Mouse (Mus musculus) spleen, adult 2 months (tissue): Measurements from ENCODE around the gene Olfr43. TPM values are rescaled to one million over a fixed set of nuclear protein-coding genes. Genes with fewer than 3 reads are reported as not detected.

Experiments
- DNase-seq, 2 experiments: peaks; one replicate each; pipeline versions ENCODE4 v3.0.0 to v3.0.0-alpha.2; 2012 to 2021; ENCODE audit warnings: low spot score in 2 of 2, low read depth in 1 of 2
- H3K27ac ChIP-seq: fragments of 200-500 bp; 2 replicates; pipeline ENCODE4 v1.5.1; 2012; ENCODE audit warnings: low read length, inconsistent platforms; ENCODE audit not compliant: insufficient read depth
- H3K27me3 ChIP-seq: fragments of 200-500 bp; 2 replicates; pipeline ENCODE4 v1.6.1; 2012; ENCODE audit warnings: mild to moderate bottlenecking, moderate library complexity, low read length, inconsistent platforms; ENCODE audit not compliant: control insufficient read depth, insufficient read depth
- H3K36me3 ChIP-seq: fragments of 200-500 bp; 2 replicates; pipeline ENCODE4 v1.6.1; 2012; ENCODE audit warnings: mild to moderate bottlenecking, low read length, inconsistent platforms; ENCODE audit not compliant: control insufficient read depth, insufficient read depth
- H3K4me1 ChIP-seq: fragments of 200-500 bp; 2 replicates; pipeline ENCODE4 v1.6.1; 2011; ENCODE audit warnings: inconsistent platforms; ENCODE audit not compliant: control insufficient read depth, insufficient read depth, insufficient read length
- H3K4me3 ChIP-seq: fragments of 200-500 bp; 2 replicates; pipeline ENCODE4 v1.5.1; 2011; ENCODE audit warnings: mild to moderate bottlenecking, inconsistent platforms; ENCODE audit not compliant: insufficient read depth, insufficient read length; ENCODE audit errors: extremely low read depth
- CTCF ChIP-seq: fragments of 200-500 bp; IDR thresholded peaks from 2 replicates; pipeline ENCODE4 v1.5.1; 2011; ENCODE audit warnings: mild to moderate bottlenecking, inconsistent platforms; ENCODE audit not compliant: insufficient read depth, insufficient read length, insufficient replicate concordance; ENCODE audit errors: extremely low read depth
- POLR2A ChIP-seq: fragments of 200-500 bp; IDR thresholded peaks from 2 replicates; pipeline ENCODE4 v1.6.1; 2011; ENCODE audit warnings: low read depth, low read length, inconsistent platforms
- WGBS: fragments of 180-500 bp; shearing (Covaris S2); methylation state at CpG from one replicate; pipeline ENCODE4 v1.1.7; 2018; 5-methylcytosine and 5-hydroxymethylcytosine counted together
- polyA plus RNA-seq: library from polyadenylated mRNA; depleted of rRNA; stranded (reverse); fragments of >200 nt; gene quantifications from 2 replicates; pipeline ENCODE4 v1.2.3, GENCODE M21; 2012; rRNA removed

The Olfr43 gene
- polyA plus RNA-seq, result not detected in 2 replicates

DNA sequence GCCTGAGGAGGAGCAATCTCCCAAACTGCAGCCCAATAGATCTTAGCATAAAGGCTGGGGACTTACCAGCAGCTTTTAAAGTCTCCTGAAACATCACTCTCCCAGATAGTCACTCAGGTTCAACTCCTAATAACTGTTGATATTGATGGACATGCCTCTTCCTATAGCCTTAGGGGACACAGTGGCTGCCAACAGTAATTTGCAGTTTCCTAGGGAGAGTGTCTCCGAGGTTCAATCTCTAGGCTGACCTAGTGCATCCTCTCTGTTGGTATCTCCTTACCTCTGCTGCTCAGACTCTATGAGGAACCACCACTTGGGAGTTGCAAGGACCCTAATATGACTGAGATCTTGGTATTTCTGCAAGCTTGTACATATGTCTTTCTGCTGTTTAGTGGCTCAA lies at the start of gene Olfr43:
Gene Olfr43 (minus strand): TSS at position 101 of the 400 bp plus-strand sequence.
- H3K36me3 ChIP-seq, result no peaks in the 10 kb centered on the region
- no peaks in the 10 kb centered on the region for H3K4me1 ChIP-seq
- WGBS, result 54% methylated on average over 1 of the region's 1 CpGs
- no peak for DNase-seq
- no peaks in the 10 kb centered on the region for H3K27me3 ChIP-seq
- no peak for TF ChIP-seq POLR2A
- TF ChIP-seq CTCF, result no peak
- no peak within 1 kb of the TSS for H3K4me3 ChIP-seq
- H3K27ac ChIP-seq, result no peak within 1 kb of the TSS

DNA sequence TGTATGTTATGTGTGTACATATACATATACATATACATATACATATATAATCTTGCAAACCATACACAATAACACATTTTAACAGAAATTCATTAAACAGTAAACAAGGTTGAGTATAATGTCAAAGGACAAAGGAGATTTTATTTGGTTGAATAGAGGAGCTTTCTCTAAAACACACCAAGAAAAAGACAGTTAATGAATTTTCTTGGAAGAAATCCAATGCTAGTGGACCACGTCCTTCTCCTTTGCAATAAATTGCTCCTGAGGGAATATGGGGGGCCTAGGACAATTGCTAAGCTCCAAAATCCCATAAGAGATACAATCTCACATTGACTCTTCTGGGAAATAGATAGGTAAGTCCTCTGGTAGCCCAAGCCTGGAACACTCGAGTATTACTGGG lies 48.3 kb upstream of the Olfr43 start, which contains the start of gene Olfr406:
Gene Olfr406 (plus strand): TSS at position 301 of the 400 bp plus-strand sequence.
- Histone ChIP-seq H3K36me3 (no peaks in the 10 kb centered on the region), H3K4me3 (no peak within 1 kb of the TSS), H3K27me3 (no peaks in the 10 kb centered on the region), H3K4me1 (no peaks in the 10 kb centered on the region), H3K27ac (no peak within 1 kb of the TSS)
- TF ChIP-seq POLR2A, result no peak
- DNase-seq, result no peak
- WGBS, result 36% methylated on average over 2 of the region's 2 CpGs

DNA sequence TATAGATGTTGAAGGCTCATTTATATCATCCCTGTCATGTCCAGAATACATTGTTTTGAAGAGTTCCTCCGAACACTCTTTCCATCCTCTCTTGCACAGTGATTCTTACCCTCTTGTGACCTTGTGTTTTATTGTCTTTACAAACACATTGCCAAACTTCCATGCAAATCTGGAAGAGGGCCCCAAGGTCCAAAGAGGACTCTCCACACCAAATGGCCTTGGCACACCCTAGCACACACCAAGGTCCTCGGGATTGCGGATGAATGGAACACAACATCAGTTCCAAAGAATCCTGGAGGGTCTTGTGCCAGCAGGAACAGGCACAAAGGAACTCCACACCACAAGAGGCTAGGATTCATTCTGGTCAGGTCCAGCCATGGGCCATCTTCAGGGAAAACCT lies 30.0 kb upstream of the Olfr43 start:
- Histone ChIP-seq H3K4me3 (no peak overlapping the region), H3K36me3 (no peaks in the 10 kb centered on the region), H3K4me1 (no peaks in the 10 kb centered on the region), H3K27me3 (no peaks in the 10 kb centered on the region), H3K27ac (no peak overlapping the region)
- WGBS, result 79% methylated on average over 3 of the region's 3 CpGs
- TF ChIP-seq CTCF (no peak), POLR2A (no peak)
- no peak for DNase-seq

DNA sequence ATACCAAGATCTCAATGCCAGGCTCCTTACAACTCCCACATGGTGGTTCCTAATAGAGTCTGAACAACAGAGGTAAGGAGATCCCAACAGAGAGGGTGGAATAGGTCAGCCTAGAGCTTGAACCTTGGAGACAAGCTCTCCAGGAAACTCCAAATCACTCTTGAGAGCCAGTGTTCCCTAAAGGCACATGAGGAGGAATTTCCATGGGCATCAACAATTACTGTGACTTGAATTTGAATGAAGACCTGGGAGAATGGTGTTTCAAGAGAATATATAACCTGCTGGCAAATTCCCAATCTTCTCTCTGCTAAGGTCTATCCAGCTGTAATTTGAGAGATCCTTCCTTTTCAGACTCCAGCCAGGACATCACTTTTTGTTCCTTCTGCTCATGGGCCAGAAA lies 25.2 kb downstream of the Olfr43 start, which contains the start of gene Olfr403:
Gene Olfr403 (plus strand): TSS at position 301 of the 400 bp plus-strand sequence.
- Histone ChIP-seq H3K27me3 (no peaks in the 10 kb centered on the region), H3K27ac (no peak within 1 kb of the TSS), H3K36me3 (no peaks in the 10 kb centered on the region), H3K4me3 (no peak within 1 kb of the TSS), H3K4me1 (no peaks in the 10 kb centered on the region)
- no peak for TF ChIP-seq CTCF
- TF ChIP-seq POLR2A, result no peak
- DNase-seq, result no peak

DNA sequence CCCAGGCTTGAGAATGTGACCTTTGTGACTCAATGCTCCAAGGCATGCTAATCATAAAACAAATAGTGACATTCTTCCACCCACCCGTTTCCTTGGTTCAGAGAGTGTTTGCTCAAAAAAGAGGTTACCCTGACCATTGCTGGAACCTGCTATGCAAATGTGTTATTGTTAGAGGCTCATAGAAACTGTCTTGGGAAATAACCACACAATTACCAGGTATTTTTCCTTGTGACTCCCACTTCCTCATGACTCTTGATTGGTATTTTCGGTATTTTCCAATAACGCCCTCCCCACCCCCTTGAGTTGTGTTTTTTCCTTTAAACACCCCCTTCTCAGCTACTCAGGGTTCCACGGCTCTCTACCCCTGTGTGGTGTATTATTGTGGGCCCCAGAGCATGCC lies 27.4 kb downstream of the Olfr43 start:
- Histone ChIP-seq H3K27me3 (no peaks in the 10 kb centered on the region), H3K4me3 (no peak overlapping the region), H3K27ac (no peak overlapping the region), H3K4me1 (no peaks in the 10 kb centered on the region), H3K36me3 (no peaks in the 10 kb centered on the region)
- DNase-seq, result no peak
- no peak for TF ChIP-seq CTCF
- no peak for TF ChIP-seq POLR2A
- 79% methylated on average over 4 of the region's 4 CpGs for WGBS

DNA sequence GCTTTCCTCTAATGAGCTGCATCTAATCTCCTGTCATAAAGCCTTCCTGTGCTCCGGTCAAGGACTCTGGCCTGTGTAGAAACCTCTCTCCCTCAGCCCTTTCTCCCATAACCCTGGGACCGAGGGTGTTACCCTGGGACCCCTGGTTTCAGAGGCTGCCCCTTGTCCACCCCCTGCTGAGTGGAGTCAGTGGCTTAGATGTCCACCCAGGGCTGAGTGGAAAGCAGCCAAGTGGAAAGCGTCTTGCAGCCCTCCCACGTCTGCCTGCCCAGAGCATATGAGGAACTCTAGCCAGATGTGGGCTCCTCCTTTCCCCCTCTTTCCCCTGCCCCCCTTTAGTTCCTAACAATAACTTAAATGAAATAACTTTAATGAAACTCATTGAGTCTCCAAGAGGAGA lies 28.0 kb downstream of the Olfr43 start:
- 74% methylated on average over 4 of the region's 4 CpGs for WGBS
- Histone ChIP-seq H3K4me3 (no peak overlapping the region), H3K27me3 (no peaks in the 10 kb centered on the region), H3K36me3 (no peaks in the 10 kb centered on the region), H3K27ac (no peak overlapping the region), H3K4me1 (no peaks in the 10 kb centered on the region)
- no peak for TF ChIP-seq CTCF
- DNase-seq, result no peak

DNA sequence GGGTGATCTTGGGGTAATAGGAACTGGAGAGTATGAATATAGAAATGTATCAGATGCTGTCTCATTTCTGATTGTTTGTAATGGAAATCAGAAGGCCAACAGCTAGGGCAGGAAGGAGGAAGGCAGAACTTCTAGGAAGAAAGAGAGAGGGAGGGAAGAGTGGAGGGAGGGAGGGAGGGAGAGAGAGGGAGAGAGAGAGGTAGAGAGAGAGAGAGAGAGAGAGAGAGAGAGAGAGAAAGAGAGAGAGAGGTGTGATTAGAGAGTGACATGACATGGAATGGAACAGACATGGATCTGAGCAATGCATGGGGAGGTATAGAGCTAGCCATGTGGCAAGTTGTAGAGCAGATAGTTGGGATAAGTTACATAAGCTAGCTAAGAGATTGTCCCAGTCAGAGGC lies 42.4 kb downstream of the Olfr43 start:
- no peaks in the 10 kb centered on the region for H3K36me3 ChIP-seq
- no peak overlapping the region for H3K4me3 ChIP-seq
- H3K27me3 ChIP-seq, result no peaks in the 10 kb centered on the region
- no peak for DNase-seq
- H3K27ac ChIP-seq, result no peak overlapping the region
- H3K4me1 ChIP-seq, result no peaks in the 10 kb centered on the region
- TF ChIP-seq POLR2A, result no peak
- no peak for TF ChIP-seq CTCF

Other genes with a start within 250 kb of the Olfr43 start
- not detected in 2 replicates for gene Olfr398, start 221.0 kb downstream of the Olfr43 start, polyA plus RNA-seq
- not detected in 2 replicates for gene Olfr139, start 154.8 kb downstream of the Olfr43 start, polyA plus RNA-seq
- gene Olfr399, start 154.8 kb downstream of the Olfr43 start, polyA plus RNA-seq, result not detected in 2 replicates
- not detected in 2 replicates for gene Zfp616, start 141.4 kb downstream of the Olfr43 start, polyA plus RNA-seq
- gene Olfr401, start 97.7 kb downstream of the Olfr43 start, polyA plus RNA-seq, result not detected in 2 replicates
- not detected in 2 replicates for gene Olfr402, start 57.9 kb downstream of the Olfr43 start, polyA plus RNA-seq
- not detected in 2 replicates for gene Olfr403, start 25.1 kb downstream of the Olfr43 start, polyA plus RNA-seq
- gene Olfr406, start 48.4 kb upstream of the Olfr43 start, polyA plus RNA-seq, result not detected in 2 replicates
- gene Olfr59, start 72.4 kb upstream of the Olfr43 start, polyA plus RNA-seq, result not detected in 2 replicates
- not detected in 2 replicates for gene Olfr410, start 126.7 kb upstream of the Olfr43 start, polyA plus RNA-seq
- not detected in 2 replicates for gene Olfr411, start 141.3 kb upstream of the Olfr43 start, polyA plus RNA-seq
- not detected in 2 replicates for gene Olfr412, start 150.7 kb upstream of the Olfr43 start, polyA plus RNA-seq